Mouse (Mus musculus) ovary, postnatal 10 days (tissue): Measurements from ENCODE around the gene Nmd3.

Experiments
- DNase-seq: peaks from one replicate; pipeline ENCODE4 v3.0.0; 2022; ENCODE audit warnings: low spot score

Gene Nmd3

DNA sequence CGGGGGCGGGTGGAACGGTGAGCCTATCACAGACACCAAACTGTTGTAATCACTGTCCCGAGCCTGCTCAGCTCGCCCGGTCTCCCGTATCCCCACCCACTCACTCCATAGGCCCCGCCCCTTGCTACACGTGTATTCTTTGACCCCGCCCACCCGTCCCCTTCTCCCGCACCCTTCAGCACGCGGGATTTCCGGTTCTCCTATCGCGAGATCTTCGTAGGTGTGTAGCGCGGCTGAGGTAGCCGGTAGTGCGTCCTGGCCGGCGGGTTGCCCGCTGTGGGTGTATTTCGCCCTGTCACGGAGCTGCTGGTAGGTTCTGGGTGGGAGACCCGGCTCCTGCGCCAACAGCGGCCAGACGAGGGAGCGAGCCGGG, at the start of gene Nmd3:
Gene Nmd3, plus strand, starts transcription at position 172 of the 373 bp plus-strand sequence.
- DNase-seq, result peak; percentile 53

DNA sequence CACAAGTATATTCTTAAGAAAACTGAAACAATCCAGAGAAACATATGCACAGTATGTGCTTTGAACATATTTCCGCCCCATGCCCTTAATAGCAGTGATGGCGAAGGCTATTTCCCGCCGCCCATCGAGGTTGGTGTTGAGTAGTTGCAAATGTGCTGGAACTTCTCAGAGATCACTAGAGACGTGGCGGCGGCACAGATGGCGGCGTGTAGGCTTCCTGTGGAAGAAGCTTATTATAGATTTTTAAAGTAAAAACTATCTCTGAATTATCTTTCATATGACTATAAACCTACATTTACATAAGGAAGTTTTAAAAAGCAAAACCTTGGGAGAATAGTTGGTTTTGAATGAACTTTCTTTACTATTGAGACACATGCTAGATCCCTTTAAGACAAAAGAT, 48.4 kb upstream of the Nmd3 start:
- no peak for DNase-seq

DNA sequence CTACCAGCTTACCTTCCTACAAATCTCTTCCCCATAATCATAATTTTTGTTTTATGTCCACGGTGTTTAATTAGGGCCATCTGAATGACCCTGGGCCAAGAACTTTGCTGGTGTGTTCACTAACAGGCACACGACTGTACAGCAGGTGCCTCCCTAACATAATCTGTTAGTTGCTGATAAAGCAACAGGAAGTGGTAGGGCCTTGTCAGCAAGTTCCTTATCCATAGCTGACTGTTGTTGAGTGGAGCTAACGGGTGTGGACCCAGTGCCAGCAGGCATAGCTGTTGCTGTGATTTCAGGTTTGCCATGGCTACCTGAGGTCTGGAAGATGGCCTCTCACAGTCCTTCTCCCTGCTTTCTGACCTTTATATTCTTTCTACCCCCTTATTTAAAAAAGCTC, 47.6 kb upstream of the Nmd3 start:
- DNase-seq, result no peak

DNA sequence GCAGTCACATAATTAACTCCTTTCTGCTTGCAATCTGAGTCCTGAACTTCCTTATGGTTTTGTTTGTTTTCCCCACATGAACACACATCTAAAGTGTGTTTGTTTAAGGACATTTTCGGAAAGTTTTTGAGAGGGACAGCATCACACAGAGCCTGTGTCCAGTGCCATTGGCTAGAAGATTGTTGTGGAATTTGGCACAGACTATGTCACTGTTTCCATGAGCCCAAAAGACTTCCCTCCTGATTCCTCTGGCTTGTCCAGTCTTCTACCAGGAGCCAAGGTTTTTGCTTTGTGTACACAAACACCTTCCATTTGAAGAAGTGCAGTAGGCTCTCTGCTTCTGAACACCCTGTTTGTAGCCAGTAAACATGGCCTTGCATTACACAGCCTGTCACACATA, 32.0 kb upstream of the Nmd3 start:
- no peak for DNase-seq

DNA sequence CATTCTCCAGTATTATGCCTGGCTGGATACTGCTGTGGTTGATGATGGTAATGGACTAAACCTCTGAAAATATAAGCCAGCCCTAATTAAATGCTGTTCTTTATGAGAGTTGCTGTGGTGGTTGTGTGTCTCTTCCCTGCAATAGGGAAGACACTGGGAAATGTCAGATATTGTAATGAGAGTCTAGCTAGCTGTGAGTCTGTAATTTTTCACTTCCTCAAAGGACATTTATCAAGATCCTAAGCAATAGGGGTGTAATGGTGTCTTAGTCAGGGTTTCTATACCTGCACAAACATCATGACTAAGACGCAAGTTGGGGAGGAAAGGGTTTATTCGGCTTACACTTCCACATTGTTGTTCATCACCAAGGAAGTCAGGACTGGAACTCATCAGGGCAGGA, 30.8 kb upstream of the Nmd3 start:
- DNase-seq, result no peak

DNA sequence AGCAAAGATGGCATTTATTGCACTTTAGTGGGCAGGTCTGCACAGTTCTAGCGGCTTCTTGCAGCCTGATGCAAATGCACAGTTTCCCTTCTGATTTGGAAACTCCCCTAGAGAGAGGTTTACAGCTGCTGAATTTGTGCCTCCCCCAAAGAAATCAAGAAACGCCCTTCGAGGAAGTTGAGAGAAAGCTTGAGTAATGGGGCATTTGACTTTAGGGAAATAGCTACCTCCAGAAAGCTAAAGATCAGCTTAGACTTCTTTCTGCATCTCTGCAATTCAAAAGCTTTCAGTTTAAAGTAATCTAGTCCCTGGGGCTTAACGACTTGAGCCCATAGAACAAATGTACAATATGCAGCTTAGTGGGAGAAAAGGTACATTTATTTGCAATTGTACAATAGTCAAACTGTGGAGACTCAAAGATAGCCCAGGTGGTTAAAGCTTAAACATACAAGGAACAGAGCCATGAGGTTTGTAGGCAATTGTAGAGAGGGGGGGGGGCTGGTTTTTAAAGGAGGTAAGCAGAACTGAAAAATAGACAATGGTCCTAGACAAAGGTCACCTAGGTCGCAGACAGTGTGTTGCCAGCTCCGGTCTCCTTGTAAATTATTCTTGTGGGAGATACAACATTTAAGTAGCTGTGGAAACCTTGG, 21.8 kb upstream of the Nmd3 start:
- DNase-seq, result no peak

DNA sequence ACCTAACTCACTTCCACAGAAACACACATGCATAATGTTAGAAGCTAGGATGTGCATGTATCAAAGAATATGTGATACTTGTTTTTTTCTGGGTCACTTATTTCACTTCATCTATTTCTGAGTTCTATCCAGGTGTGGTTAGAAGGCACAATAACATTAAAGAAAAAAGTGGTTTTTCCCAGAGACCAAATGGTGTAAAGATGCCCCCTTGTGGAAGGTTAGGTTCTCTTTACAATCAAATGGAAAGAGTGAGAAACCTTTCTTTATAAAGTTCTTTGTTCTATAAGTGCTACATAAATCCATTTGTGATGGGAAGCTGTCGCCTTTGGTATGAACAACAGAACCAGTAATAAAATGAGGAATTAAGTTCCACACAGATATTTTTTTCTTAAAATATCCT, 19.9 kb upstream of the Nmd3 start:
- no peak for DNase-seq

DNA sequence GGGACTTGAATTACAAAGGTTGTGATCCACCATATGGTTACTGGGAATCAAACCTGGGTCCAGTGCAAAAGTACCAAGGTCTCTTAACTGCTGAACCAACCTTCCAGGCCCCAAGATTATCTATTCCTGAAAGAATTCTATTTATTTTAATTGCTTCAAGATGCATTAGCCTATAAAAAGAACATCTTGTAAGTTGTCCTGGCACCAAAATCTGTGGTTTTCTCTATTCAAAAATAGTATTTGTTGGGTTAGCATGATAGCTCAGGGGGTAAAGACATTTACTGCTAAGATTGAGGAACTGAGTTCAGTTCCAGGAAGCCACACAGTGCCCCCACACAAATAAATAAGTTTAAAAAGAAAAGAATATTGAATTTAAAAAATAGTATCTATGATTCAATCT, 19.4 kb upstream of the Nmd3 start:
- DNase-seq, result no peak

DNA sequence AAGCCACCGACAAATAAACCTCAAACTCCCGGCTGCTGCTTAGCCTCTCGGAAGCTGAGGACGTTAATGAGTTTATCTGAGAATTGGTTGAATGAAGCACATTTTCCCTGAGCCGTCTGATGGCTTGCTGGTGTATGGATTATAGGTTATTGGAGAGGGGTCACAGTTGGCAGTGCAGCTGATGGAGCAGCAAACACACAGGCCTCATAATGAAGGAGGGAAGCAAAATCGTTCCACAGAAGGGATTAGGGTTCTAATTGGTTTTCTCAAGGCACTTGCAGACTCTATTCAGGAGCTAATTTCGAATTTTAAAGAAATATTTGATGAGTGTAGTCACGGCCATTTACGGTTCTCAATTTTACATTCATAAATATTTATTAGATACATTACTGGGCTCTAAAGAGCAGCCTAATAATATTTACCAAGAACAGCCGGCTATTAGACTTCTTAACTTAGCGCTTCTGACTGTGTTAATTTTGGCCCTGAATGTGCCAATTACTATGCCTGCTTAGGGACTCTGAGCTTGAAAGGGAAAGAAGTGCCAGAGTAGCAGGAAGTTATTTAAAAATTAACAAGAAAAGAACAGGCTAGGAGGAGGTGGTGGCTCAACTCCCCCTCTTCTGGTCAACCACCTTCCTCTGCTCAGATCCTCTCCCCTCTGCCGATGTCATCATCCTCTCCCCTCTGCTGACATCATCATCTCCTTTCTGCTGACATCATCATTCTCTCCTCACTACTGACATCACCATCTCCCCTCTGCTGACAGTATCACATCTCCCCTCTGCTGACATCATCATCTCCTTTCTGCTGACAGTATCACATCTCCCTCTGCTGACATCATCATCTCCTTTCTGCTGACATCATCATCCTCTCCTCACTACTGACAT, 12.5 kb upstream of the Nmd3 start:
- DNase-seq, result no peak

DNA sequence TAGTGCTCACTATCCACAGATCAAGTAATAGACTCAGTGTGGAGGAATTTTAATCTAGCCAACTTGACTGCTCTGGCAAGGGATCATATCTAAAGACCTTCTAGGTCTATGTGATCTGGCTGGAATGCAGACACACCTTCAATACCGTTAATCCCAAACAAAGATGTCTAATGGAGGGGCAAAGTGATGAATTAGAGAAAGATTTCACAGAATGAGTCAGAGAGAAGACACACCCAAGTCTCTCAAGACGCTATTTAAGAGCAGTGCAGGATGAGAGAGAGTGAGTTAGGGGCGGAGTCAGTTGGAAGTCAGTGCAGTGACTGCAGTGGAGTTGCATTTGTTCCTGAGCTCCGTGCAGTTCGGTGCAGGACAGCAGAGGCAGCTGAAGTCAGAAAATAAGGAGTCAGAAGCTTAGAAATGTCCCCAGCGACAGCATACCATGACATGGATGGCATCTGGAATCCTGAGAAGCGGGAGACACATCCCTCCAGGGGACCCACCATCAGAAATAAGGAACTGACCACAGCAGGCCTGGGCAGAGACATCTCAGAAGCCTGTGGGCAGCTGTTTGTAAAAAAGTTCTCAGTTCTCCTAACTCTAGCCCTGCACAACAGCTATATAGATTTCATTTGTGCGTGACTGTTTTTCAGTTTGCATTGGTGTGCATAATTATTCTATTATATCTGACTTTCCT, 9.7 kb upstream of the Nmd3 start:
- no peak for DNase-seq

DNA sequence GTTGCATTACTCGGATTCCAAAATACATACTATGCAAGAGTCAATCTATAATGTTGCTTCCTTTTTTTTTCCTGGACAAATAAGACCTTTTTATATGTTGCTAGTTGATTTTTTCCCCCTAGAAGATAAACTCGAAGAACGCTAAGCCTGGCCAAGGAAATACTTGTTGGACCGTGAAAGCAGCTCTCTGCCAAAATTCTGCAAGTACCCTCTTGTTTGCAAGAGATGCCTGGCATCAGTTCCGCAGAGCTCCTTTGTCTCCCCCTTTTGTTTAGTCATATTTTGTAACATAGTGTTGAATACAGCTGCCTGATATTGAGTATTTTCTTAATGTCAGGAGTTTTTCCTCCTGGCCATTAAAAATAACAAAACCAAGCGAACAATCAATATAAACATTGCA, 4.3 kb upstream of the Nmd3 start:
- no peak for DNase-seq

DNA sequence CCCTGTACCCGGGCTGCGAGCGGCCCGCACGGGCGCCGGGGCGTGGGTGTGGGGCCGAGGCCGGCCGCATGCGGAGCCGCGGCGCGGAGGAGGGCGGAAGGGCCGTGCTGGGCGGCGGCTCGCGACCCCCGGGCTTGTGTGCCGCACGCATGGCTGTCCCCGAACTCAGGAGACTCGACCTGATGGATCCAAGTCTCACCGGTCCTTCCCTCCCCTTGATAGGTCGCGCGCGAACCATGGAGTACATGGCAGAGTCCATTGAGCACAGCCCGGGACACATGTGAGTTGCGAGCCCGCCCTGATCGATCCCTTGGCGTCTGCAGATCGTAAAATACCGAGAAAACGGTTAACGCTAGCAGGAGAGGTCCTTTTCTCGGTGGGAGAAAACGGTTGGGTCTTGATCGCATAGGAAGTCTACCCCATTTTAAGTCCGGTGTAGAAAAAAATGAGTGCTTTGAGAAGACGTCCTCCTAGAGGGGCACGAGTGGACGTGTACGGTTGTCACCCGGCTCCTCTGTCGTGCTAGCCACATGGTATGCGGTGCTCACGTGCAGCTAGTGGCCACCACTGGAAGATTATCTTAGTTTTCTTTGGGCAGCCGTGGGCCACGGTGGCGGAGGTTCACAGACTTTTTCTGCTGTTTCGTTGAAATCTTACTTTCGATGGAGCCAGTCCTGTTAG, 542 bp downstream of the Nmd3 start:
- no peak for DNase-seq

DNA sequence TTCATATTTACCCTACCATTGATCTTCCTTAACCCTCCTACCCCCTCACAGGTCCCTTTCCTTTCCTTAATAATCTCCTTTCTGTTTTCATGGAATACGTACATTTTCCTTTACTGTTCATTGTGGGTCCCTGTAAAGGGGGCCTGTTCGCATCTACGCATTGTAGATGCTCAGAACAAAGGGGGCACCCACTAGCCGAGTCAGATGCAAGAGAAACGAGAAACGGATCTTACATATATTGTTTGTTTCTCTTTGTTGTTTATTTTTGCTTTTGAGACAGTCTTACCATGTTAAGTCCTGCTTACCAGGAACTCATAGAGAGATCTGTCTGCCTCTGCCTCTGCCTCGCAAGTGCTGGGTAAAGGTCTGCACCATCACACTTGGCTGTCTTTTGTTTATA, 1.4 kb downstream of the Nmd3 start:
- no peak for DNase-seq

DNA sequence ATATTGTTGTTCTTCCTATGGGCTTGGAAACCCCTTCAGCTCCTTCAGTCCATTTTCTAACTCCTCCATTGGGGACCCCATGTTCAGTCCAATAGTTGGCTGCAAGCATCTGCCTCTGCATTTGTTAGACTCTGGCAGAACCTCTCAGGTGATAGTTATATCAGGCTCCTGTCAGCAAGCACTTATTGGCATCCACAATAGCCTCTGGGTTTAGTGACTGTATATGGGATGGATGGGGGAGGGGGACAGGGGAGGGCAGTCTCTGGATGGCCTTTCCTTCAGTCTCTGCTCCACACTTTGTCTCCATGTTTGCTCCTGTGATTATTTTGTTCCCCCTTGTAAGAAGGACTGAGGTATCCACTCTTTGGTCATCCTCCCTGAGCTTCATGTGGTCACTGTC, 9.1 kb downstream of the Nmd3 start:
- no peak for DNase-seq

DNA sequence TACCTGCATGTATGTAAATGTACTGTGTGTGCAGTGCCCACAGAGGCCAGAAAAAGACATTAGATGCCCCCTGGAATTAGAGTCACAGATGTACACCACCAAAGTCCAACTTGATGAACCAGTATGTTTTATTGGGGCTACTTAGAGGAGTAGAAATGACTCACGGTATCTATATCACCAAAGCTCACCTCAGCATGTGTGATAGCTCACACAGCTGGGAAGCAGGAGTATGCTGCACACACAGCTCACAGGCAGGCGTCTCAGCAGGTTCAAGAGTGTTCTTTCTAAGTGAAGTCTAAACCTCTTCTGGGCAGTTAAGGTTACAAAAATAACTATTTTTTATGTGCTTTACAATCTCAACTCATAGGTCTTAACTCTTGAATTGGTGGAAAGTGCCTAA, 12.2 kb downstream of the Nmd3 start:
- DNase-seq, result no peak

DNA sequence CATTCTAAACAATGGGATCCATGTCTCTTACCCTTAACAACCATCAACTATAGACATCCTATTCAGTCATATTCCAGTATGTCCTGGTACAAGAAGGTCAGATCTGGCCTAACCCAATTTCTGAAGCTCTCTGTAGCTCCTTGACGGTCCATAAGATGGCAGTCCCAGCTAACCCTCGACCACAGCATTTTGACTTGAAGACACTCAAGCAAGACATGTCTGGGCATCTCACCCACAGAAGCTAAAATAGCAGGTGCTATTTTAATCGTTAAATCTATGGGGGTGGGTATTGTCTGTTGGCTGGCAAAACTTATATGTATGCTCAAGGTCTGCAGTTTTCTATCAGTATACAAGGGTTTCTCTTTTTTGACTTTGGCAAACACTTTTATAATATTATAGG, 33.4 kb downstream of the Nmd3 start:
- DNase-seq, result no peak

DNA sequence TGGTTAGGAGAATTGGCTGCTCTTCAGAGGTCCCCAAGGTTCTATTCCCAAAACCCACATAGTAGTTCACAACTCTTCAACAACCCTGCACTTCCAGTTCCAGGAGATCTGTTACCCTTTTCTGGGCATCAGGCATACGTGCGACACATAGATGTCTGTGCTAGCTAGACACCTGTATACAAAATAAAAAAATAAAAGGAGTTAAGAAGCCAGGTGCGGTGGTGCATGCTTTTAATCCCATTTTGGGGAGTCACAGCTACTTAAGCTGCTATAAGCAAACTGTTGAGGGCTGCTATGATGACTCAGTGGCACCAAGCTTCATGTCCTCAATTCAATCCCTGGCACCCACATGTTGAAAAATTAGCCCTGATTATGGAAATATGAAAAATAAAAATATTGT, 34.2 kb downstream of the Nmd3 start:
- no peak for DNase-seq

DNA sequence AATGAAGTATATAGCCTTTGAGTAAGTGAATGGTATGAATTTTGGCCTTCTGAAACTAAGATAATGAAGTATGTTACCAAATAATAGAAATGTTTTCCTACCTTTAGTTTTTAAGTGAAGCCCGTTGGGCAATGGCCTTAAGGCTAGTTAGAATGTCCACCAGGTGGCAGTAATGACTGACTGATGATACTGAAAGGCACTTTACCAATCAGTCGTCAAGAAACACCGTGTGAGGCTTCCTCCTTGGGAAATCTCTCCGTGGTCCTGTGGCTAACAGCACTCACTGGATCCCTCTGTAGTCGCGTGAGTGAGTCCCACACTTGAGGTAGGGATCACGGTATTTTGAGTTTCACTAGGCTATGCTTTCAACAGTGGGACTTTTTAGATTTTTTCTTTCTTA, 34.7 kb downstream of the Nmd3 start:
- no peak for DNase-seq

DNA sequence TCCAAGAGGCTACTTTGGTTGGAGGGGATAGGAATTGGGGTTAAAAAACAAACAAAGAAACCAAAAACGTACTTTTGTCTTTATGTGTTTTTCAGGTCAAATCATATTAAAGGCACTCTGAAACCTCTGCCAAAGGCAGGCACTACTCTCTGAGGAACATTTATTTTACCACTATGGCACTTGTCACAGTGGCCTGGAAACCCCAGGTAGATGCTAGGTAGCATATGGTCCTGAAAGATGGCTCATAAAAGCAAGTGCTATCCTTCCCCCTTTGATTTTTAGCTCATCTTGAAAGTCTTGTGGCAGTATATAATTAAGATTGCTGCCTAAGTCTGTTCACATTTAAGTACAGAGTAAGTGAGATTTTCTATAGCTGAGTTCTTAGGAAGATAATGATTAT, 35.7 kb downstream of the Nmd3 start:
- DNase-seq, result no peak

DNA sequence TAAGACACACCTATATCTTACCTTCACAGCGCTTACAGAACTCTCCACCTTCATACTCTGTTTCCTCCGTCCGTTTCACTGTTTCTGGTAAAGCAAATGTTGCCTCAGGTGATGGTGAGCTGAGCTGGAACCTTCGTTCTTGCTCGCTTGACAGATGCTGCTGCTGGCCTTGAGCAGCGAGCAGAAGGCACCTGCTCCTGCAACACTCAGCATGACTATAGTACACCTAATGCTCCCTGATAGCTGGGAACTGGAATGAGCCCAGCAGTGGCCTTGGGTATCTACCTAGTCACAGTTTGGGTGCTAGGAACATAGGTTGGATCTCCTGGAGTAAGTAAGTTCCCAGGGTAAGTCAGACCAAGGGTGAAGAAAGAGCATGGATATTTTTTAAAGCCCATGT, 38.3 kb downstream of the Nmd3 start:
- DNase-seq, result no peak

DNA sequence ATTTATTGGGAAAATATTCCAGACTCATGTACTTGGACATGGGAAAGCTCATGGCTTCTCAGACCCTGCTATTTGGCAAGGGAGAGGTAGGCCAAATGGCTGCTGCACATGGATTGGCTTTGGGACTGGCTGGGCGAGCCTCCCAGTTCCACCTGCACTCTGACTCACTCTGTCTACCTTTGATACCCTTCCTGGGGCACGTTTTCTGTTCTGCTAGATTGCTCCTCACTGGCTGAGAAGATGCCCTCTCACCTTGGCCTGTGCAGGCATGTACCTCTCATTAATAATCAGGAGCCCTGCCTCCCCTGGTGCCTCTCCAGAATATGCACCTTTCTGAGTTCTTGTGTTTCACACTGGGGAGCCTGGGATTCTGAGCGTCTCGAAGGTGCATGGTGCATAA, 39.4 kb downstream of the Nmd3 start:
- no peak for DNase-seq

DNA sequence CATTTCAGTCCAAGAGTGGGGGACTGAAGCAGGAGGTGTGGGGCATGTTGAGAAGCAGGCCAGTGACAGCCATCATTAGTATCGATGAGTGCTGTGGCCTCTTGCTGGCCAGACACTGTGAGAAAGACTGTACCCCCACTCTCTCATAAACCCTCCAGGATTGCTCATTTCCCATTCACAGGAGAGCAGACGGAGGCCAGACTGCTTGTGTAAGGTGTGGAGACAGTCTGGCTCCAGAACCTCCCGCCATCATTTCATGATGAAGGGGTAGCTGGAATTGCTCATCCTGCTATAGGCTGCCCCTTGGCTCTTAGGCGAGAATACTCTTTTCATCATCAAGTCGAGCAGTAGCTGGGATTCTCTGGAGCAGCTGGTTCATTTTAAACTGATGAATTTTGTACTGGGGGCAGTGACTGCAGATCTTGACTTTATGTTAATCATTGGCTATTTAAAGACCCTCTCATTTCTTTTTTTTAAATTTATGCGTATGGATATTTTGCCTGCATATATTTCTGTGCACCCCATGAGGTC, 41.1 kb downstream of the Nmd3 start:
- DNase-seq, result no peak
